Mouse (Mus musculus): ENCODE data around the gene Cd101.

- TF ChIP-seq POLR2A (IDR thresholded peaks at IDR 0.05; ENCODE audit: borderline replicate concordance, control insufficient read depth, low read depth, low read length) (no peak), CTCF (IDR thresholded peaks at IDR 0.05; ENCODE audit: control insufficient read depth, insufficient read depth, low read length) (no peak)
Observed at GRCm38 (mm10) chr3:101051601-101052000, 22.2 kb upstream of the Cd101 start.

All from bone marrow, adult 2 months (tissue).